Mouse (Mus musculus) embryo, embryonic 10 days (tissue): ENCODE results near the gene Clcf1.
"Not testable (repeated sequence)": the region's sequence is repeated elsewhere in the genome, so short reads cannot be mapped to it uniquely, and the experiment has no call there.

ENCODE experiments used
- DNase-seq: peaks from one replicate; pipeline ENCODE4 v3.0.0-alpha.2; 2015; ENCODE audit warnings: low spot score

The Clcf1 gene

GRCm38 (mm10) chr19:4218784-4219183, 4.7 kb downstream of the Clcf1 start:
- no peak for DNase-seq

DNA sequence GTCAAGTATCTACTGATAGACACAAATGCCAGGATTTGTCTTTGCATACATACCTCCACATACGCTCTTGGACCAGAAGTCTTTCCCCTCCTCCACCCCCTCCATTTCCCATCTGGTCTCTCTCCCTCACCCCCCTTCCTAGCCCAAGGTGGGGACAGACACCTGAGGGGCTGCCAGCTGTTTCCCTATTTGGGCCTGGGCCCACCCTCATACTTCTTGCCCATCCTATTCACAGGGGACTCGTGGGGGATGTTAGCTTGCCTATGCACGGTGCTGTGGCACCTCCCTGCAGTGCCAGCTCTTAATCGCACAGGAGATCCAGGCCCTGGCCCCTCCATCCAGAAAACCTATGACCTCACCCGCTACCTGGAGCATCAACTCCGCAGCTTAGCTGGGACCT, 5.9 kb downstream of the Clcf1 start:
- no peak for DNase-seq

GRCm38 (mm10) chr19:4220416-4220815, 6.4 kb downstream of the Clcf1 start:
- no peak for DNase-seq

- no peak for DNase-seq
These were observed 7.1 kb downstream of the Clcf1 start for GRCm38 (mm10) chr19:4220957-4221743.

DNA sequence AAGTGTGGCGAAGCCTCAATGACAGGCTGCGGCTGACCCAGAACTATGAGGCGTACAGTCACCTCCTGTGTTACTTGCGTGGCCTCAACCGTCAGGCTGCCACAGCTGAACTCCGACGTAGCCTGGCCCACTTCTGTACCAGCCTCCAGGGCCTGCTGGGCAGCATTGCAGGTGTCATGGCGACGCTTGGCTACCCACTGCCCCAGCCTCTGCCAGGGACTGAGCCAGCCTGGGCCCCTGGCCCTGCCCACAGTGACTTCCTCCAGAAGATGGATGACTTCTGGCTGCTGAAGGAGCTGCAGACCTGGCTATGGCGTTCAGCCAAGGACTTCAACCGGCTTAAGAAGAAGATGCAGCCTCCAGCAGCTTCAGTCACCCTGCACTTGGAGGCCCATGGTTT, 8.1 kb downstream of the Clcf1 start:
- no peak for DNase-seq

DNA sequence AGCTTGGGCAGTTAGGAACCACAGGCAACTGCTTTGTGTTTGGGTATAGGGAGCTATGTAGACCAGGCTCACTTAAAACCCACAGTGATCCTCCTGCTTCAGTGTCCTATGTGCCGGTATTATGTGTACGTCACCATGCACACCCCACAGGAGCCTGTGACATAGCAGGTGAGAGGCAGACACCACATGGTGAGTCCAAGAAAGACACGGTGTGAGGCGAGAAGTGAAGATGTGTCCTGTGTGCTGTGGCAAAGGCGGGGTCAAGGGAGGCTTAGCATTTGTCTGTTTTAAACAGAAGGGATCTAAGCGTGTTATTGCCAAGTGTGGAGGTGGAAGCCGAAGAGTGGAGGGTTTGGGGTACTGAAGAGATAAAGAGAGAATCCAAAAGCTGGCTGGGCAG, 12.7 kb downstream of the Clcf1 start:
- DNase-seq = no peak

DNA sequence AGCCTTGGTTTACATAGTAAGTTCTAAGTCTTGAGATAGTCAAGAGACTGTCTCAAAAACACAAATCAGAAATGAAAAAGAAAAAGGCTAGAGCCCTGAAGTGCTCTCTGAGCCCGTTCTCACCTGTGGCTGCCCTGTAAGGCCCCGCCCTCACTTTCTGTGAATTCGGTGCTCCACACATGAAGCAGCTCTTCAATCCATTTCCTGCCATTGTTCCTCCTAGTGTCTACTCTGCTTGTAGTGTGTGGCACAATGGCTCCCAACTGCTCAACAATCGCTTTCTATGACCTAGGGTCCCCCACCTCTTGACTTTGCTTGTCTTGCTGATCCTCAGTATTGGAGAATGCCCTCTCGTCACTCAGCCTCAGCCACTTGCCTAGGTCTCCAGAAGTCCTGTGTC, 13.4 kb downstream of the Clcf1 start:
- no peak for DNase-seq

DNA sequence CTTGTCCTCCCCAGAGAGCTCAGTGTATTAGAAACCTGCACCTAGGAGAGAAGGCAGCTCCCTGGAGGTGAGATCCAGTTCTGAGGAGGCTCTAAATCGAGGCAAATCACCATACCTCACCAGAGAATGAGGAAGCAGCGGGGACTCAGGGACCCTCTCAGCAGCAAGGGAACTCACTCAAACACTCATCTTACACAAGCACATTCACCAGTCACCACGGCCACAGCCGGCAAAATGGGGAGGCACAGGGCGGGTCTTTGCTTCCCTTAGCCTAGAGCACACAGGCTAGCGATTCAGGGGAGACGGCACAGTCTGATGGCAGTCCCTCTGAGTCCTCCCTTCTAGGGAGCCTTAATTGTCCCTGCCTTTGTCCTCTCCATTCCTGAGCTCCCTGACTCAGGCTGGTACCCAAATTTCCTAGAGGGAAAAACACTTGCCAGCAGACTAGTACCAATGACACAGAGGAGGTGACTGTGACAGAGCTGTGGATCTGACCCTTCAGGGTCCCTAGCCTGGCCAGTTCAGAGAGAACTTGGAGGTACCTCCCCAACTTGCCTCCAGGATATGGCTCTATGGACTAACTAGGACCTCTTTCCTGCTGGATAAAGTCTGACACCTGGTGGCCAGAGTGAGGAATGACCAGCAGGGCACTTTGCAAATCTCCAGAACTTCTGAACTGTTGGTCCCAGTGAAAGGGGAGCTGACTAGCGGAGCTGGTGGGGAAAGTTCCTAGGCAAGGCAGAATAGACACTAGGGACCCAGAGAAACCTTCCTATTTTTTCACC, 14.0 kb downstream of the Clcf1 start:
- peak; percentile 89 for DNase-seq

- DNase-seq = no peak
These were observed 14.9 kb downstream of the Clcf1 start for GRCm38 (mm10) chr19:4228891-4229290.

- no peak for DNase-seq
These were observed 15.5 kb downstream of the Clcf1 start for GRCm38 (mm10) chr19:4229451-4230076.

DNA sequence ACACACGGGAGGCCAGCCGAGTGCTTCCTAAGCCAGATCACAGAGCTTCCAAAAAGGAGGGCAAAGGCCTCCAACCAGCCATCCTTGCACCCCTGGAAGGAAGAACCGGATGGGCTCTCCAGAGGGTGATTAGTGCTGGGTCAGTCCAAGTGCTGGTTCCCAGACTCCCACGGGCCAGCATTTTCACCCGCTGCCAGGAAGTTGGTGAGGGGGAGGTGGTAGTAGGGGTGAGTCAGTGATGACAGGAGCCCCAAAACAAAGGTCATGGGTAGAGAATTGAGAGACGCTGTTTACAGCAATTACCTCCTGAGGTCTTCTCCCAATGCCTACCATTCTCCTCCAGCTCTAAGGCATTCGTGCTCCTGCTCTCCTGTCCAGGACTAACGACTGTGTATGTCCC, 16.4 kb downstream of the Clcf1 start:
- DNase-seq = no peak

- peak; percentile 95 for DNase-seq
These were observed 17.5 kb downstream of the Clcf1 start, which contains the start of gene Pold4 for GRCm38 (mm10) chr19:4231253-4232185. Pold4 (plus strand) TSS chr19:4231899.

DNA sequence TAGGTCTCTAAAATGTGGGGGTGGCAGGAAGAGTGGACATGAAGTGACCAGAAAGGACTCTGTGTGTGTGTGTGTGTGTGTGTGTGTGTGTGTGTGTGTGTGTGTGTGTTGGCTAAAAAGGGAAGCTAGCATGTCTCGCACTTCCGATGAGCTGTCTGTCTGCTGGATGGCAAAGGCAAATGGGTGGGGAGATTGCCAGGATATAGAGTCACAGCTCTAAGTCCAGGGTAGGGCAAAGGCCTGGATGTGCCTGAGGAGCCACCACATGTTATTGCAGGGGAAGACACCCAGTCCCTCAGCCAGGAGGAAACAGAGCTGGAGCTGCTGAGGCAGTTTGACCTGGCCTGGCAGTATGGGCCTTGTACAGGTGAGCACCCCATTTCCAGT, 18.1 kb downstream of the Clcf1 start:
- no peak for DNase-seq

DNA sequence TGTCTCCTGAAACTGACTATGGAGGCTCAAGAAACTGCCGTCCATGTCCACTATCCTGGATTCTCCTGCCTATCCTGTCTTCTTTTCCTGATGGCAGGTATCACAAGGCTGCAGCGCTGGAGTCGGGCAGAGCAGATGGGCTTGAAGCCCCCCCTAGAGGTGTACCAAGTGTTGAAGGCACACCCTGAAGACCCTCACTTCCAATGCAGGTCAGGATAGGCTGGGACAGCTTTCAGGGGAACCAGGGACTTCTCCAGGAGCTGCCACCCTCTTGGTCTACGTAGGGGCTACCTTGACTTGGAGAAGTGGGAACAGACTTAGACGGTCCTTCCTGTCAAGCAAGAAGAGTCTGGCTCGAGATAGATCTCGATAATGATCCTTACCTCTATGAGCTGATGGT, 18.6 kb downstream of the Clcf1 start:
- no peak for DNase-seq

DNA sequence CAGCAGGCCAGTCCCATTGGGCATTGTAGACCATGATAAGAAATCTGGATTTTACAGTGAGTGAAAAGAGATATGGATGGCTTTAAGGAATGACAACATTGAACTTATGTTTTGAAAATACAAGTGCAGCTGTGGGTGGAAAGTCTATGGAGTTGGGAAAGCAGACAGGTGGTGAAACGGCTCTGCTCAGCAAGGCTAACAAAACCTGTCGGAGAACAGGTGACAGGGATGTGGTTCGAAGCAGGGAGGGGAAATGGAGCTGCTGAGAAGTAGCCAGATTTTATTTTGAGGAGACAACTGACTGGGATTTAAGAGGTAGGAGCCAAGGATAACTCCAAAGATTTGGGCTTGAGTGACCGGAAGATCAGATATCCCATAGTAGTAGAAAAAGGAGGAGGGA, 20.5 kb downstream of the Clcf1 start:
- DNase-seq = no peak

DNA sequence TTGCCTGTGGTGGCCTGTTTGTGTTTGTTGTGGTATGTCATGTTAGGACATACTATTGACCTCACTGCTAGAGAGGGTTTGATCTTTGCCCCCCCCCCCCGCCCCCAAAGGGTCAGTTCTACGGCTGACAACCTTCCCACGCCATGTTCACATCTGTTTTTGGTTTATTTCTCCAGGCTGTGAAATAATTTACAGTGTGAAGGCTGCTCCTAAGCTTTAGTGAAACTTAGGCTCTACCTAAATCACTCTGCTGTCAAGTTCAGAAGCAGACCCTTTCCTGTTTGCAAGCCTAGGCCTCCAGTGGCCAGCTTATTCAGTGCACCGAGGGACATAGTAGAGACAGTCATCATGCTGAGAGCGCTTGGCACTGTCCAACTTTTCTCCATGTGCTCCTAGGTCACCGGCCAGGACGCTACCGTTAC, 26.2 kb downstream of the Clcf1 start:
- DNase-seq = peak; percentile 57

DNA sequence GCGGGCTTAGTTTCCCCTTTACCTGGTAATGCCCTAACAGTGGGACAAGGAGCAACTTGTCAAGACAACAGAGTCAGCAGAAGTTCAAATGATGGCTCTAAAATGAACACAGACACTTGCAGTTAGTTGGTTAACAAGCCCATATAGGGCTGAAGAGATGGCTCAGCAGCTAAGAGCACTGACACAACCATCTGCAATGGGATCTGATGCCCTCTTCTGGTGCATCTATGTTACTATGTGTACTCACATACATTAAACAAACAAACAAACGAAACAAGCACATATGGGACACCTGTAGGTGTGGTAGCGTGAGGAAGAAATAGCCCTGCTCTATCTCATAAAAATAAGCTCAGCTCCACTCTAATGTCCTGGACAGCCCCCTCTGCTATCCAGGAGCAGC, 28.4 kb downstream of the Clcf1 start:
- no peak for DNase-seq

GRCm38 (mm10) chr19:4244775-4245174, 30.7 kb downstream of the Clcf1 start:
- no peak for DNase-seq

- DNase-seq = no peak
These were observed 33.0 kb downstream of the Clcf1 start for GRCm38 (mm10) chr19:4247010-4247409.

DNA sequence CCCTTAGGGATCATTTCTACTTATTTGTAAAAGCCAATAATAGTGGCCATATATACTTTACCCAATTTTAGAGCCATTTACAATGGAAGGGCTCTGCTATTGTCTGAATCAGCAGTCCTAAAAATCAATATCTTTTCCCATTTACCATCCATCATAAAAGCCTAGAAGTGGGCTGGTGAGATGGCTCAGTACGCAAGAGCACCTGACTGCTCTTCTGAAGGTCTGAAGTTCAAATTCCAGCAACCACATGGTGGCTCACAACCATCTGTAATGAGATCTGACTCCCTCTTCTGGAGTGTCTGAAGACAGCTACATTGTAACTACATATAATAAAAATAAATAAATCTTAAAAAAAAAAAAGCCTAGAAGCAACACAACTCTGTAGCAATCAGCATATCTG, 34.6 kb downstream of the Clcf1 start:
- not testable (repeated sequence) for DNase-seq

DNA sequence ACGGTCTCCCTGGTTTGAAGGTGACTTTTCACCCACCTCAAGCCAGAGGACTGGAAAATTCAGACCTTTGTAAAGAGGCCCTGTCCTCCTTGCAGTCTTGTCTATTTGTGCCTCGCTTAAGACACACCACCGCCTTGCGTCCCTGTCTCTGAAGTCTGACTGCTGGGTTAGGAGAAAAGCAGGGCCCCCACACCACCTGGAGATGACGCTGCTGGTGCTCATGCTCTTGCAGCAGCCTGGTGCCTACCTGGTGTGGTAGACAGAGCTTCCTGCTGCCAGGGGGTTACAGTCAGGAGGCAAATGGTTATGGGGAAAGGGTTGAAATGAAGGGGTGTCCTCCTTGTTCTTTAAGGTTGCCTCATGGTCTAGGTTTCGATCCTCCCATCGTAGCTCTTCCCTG, 40.2 kb downstream of the Clcf1 start:
- DNase-seq = no peak
